Mouse (Mus musculus) myocyte (in vitro differentiated cells): Measurements from ENCODE around the gene Rasgrp4. TPM values are rescaled to one million over a fixed set of nuclear protein-coding genes. Genes with fewer than 3 reads are reported as not detected.

ENCODE experiments used
- H3K27me3 ChIP-seq: one replicate; pipeline ENCODE4 v1.6.1; 2011; ENCODE audit not compliant: control insufficient read depth, insufficient read depth, insufficient read length
- H3K36me3 ChIP-seq: one replicate; pipeline ENCODE4 v1.6.1; 2011; ENCODE audit not compliant: control insufficient read depth, insufficient read depth
- H3K4me2 ChIP-seq: one replicate; pipeline ENCODE4 v1.6.1; 2011; ENCODE audit warnings: low read depth, control low read depth
- H3K4me3 ChIP-seq: one replicate; pipeline ENCODE4 v1.5.1; 2011; ENCODE audit warnings: mild to moderate bottlenecking, control low read depth, moderate library complexity
- H3K79me2 ChIP-seq: one replicate; pipeline ENCODE4 v1.6.1; 2011; ENCODE audit not compliant: control insufficient read depth, insufficient read depth
- H3ac ChIP-seq: one replicate; pipeline ENCODE4 v1.6.1; 2011; ENCODE audit not compliant: control insufficient read depth, insufficient read length
- CEBPB ChIP-seq: IDR thresholded peaks from 2 replicates; pipeline ENCODE4 v1.6.1; 2011; ENCODE audit warnings: mild to moderate bottlenecking, moderate library complexity; ENCODE audit not compliant: poor library complexity, insufficient read depth, severe bottlenecking
- E2F4 ChIP-seq: IDR thresholded peaks from one replicate; pipeline ENCODE4 v1.6.1; 2011; ENCODE audit warnings: mild to moderate bottlenecking, control low read depth, moderate library complexity; ENCODE audit not compliant: insufficient read depth
- MAX ChIP-seq: IDR thresholded peaks from one replicate; pipeline ENCODE4 v1.6.1; 2011; ENCODE audit warnings: low read depth, mild to moderate bottlenecking, control low read depth
- MYOD1 ChIP-seq, 3 experiments: IDR thresholded peaks; one replicate each; pipeline ENCODE4 v1.6.1; 2011; ENCODE audit warnings: control low read depth in 2 of 3, low read depth in 2 of 3, mild to moderate bottlenecking in 2 of 3, moderate library complexity in 1 of 3; ENCODE audit not compliant: insufficient read length in 2 of 3, control insufficient read depth in 1 of 3
- MYOG ChIP-seq, 3 experiments: IDR thresholded peaks; one replicate each; pipeline ENCODE4 v1.6.1; 2011; ENCODE audit warnings: control low read depth in 2 of 3, low read depth in 2 of 3, mild to moderate bottlenecking in 2 of 3; ENCODE audit not compliant: insufficient read length in 2 of 3, control insufficient read depth in 1 of 3, insufficient read depth in 1 of 3
- POLR2A ChIP-seq: IDR thresholded peaks from one replicate; pipeline ENCODE4 v1.6.1; 2011; ENCODE audit warnings: low read depth, mild to moderate bottlenecking, control low read depth, moderate library complexity; ENCODE audit not compliant: insufficient read length
- POLR2AphosphoS2 ChIP-seq: IDR thresholded peaks from one replicate; pipeline ENCODE4 v1.6.1; 2011; ENCODE audit warnings: low read depth, control low read depth; ENCODE audit not compliant: insufficient read length
- REST ChIP-seq: IDR thresholded peaks from one replicate; pipeline ENCODE4 v1.6.1; 2011; ENCODE audit warnings: mild to moderate bottlenecking, control low read depth, moderate library complexity; ENCODE audit not compliant: insufficient read depth, insufficient read length
- SRF ChIP-seq: IDR thresholded peaks from one replicate; pipeline ENCODE4 v1.6.1; 2011; ENCODE audit warnings: low read depth; ENCODE audit not compliant: control insufficient read depth, insufficient read length
- TCF12 ChIP-seq: IDR thresholded peaks from one replicate; pipeline ENCODE4 v1.6.1; 2011; ENCODE audit warnings: mild to moderate bottlenecking, control low read depth; ENCODE audit not compliant: poor library complexity, insufficient read depth, severe bottlenecking
- TCF3 ChIP-seq: IDR thresholded peaks from one replicate; pipeline ENCODE4 v1.6.1; 2011; ENCODE audit warnings: low read depth, control low read depth; ENCODE audit not compliant: insufficient read length
- USF1 ChIP-seq: IDR thresholded peaks from one replicate; pipeline ENCODE4 v1.6.1; 2011; ENCODE audit warnings: low read depth, mild to moderate bottlenecking, control low read depth, moderate library complexity
- polyA plus RNA-seq: library from polyadenylated mRNA; unstranded; fragments of >200 nt; fragmentation: generic; extraction: Trizol; gene quantifications from one replicate; pipeline ENCODE4 v1.2.1, GENCODE M21; 2012; ENCODE audit warnings: missing spikeins

Gene Rasgrp4
- polyA plus RNA-seq, 1 experiment: 0.01 TPM

DNA sequence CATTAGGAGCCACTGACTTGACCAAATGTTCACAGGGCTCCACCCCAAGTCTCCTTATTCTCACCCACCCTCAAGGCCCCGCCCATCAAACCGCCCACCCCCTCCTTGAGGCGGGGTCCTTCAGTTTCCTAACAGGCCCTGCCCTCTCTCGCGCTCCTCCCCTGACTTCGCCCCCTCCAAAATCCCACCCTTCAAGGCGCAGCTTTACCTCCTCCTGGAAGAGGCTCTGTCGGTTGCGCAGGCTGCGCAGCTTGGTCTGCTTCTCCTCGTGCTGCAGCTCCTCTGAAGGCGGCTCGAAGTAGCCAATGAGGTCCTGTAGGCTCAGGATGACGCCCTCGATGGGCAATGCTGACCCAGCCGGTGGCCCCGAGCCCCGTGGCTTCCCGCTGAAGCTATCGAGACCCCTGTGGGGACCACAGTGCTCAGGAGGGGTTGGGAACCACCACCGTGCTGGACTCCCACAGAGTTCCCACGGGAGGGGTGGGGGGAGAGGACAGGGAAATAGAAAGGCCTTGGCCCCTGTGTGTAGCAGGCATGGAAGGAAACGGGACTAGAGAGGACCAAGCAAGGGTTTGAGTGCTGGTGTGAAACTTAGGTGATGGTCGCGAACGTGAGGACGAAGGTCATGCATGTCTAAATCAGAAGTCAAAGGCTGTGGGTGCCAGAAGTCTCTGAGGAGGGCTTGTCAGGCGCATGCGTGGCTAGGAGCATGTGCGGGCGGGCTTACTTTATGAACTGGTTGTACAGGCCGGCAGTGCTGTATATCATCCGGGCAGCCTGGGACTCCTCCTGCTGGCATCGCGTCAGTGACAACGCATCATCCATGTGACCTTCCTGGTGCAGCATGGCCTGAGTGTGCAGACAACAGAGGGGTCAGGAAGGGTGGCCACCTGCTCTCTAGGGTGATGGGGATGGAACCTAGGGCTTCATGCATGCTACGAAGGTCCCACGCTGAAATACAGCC lies 25.4 kb upstream of the Rasgrp4 start:
- Histone ChIP-seq H3K27me3 (no peaks in the 10 kb centered on the region), H3K4me3 (no peak overlapping the region)

DNA sequence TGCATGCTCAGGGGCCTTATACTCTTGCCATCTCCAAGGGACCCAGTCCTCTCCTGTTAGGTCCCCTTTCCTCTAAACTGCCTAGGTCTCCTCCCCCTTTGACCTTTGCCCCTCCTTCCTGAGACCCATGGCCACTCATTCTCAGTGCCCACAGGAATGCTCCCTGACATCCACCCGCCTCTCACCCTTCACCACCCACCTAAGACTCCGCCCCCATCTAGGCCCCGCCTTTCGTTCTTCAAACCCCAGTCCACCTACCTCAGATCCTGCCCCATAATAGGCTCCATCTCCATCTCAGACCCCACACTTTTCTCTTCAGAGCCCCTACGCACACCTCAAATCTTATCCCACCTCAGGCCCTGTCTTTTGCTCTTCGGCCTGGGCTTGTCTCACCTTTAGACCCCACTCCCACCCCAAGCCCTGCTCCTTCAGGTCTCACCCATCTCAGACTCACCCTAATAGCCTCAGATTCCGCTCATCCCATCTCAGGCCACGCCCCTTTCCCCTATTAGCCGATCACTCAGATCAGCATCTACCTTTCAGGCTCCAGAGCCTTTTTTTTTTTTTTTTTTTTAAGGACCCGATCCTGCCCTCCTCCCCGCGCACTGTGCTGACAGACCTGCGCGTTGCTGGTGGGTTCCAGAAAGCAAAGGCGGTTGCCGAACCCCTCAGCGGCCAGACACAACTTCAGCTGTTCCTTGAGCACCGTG lies 16.4 kb upstream of the Rasgrp4 start:
- no peak overlapping the region for H3K4me2 ChIP-seq
- H3K4me3 ChIP-seq: no peak overlapping the region
- H3K27me3 ChIP-seq: no peaks in the 10 kb centered on the region
- H3ac ChIP-seq: no peak overlapping the region
- H3K36me3 ChIP-seq: peaks cover 5% of the 10 kb centered on the region
- peaks cover 15% of the 10 kb centered on the region for H3K79me2 ChIP-seq
- no peak for TF ChIP-seq USF1
- peak; percentile 18 for TF ChIP-seq POLR2AphosphoS2

More for the DNA sequence above, 25.4 kb upstream of the Rasgrp4 start:
- Histone ChIP-seq H3K79me2 (no peaks in the 10 kb centered on the region), H3K36me3 (peaks cover 18% of the 10 kb centered on the region), H3ac (no peak overlapping the region), H3K4me2 (no peak overlapping the region)
- TF ChIP-seq CEBPB: no peak
- no peak for TF ChIP-seq POLR2A
- no peak for TF ChIP-seq MYOD1 (IDR thresholded peaks at IDR 0.05; ENCODE audit: control insufficient read depth in 1 of 3, insufficient read length in 2 of 3, low read depth in 2 of 3)
- TF ChIP-seq MYOG (IDR thresholded peaks at IDR 0.05; ENCODE audit: control insufficient read depth in 1 of 3, insufficient read depth in 1 of 3, insufficient read length in 2 of 3, low read depth in 2 of 3): no peak
- no peak for TF ChIP-seq REST
- TF ChIP-seq TCF12: no peak
- no peak for TF ChIP-seq TCF3
- TF ChIP-seq MAX: no peak
- no peak for TF ChIP-seq USF1
- TF ChIP-seq E2F4: no peak
- no peak for TF ChIP-seq POLR2AphosphoS2
- TF ChIP-seq SRF: no peak

- TF ChIP-seq TCF12 (no peak), SRF (no peak), REST (no peak), MAX (no peak), POLR2A (no peak), MYOD1 (IDR thresholded peaks at IDR 0.05; ENCODE audit: control insufficient read depth in 1 of 3, insufficient read length in 2 of 3, low read depth in 2 of 3) (no peak), CEBPB (no peak), TCF3 (no peak), POLR2AphosphoS2 (no peak), MYOG (IDR thresholded peaks at IDR 0.05; ENCODE audit: control insufficient read depth in 1 of 3, insufficient read depth in 1 of 3, insufficient read length in 2 of 3, low read depth in 2 of 3) (no peak), E2F4 (no peak), USF1 (no peak)
- Histone ChIP-seq H3ac (no peak overlapping the region), H3K27me3 (no peaks in the 10 kb centered on the region), H3K79me2 (peaks cover 15% of the 10 kb centered on the region), H3K4me3 (no peak overlapping the region), H3K36me3 (peaks cover 5% of the 10 kb centered on the region), H3K4me2 (no peak overlapping the region)
Measured at GRCm38 (mm10) chr7:29119526-29119925, 15.1 kb upstream of the Rasgrp4 start.

DNA sequence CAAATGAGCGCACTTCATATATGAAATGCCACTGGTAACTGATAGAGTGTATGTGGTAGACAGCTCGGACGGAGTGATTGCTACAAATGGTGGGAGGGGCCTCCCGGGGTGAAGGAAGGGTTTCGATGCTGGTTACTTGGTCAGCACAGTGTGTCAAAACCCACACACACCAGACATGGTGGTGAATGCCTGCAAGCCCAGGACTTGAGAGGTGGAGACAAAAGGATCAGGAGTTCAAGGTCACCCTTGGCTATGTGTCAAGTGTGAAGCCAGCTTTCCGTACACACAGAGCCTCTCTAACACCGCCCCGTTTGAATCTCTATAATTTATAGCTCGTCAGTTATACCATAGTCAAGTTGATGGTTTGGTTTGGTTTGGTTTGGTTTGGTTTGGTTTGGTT lies 11.8 kb upstream of the Rasgrp4 start:
- Histone ChIP-seq H3K36me3 (no peaks in the 10 kb centered on the region), H3ac (no peak overlapping the region), H3K79me2 (peaks cover 15% of the 10 kb centered on the region), H3K4me3 (peak overlapping the region; percentile 54), H3K27me3 (no peaks in the 10 kb centered on the region), H3K4me2 (peak overlapping the region; percentile 82)
- TF ChIP-seq POLR2AphosphoS2: peak; percentile 45
- TF ChIP-seq TCF3: no peak
